Mouse (Mus musculus) mouse trophoblast stem cell (cell line): ENCODE measurements around the gene Adamts9.

Experiments
- in situ Hi-C, 2 experiments: fragments of 300-500 bp; cut with MseI, MboI; formaldehyde crosslinking; loops; 2 replicates in 1 of 2; 3 replicates in 1 of 2; pipeline ENCODE4 v1.15.1; 2025

Gene Adamts9

DNA sequence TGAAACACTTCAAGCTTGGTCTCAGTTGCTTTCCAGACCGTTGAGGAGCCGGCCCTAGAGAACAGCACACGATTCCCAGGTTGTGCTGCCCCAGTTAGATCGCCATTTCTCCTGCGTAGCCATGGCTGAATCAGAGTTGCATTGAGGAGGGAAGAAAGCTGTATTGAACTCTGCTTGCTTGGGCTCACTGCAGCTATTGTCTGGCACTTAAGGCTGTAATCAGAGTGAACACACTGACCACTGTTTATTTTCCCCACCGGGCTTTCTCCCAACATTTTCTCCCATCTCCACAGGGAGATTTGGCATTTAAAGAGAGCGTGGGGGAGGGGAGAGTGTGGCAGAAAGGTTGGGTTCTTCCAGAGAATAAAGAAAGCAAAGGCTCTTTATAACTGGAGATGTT, 214.8 kb downstream of the Adamts9 start:
- in situ Hi-C loops: no loop called here

DNA sequence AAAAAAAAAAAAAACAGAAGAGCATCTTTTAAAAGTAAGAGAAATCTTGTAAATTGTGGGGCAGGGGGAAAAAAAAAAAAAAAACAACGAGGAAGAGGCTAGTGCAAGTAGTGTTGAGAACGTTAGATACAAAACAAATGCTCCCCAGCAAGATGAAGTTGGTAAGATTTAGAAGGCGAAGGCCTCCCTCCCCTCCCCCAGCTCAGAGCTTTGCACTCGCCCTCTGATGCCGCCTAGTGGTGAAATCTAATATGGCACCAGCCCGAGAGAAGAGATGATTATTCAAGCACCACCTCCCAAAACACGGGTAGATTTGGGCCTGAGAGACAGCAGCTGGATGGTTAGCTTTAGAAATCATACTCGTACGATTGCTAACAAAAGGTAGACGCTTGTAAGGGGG, 215.2 kb downstream of the Adamts9 start:
- in situ Hi-C loops: no loop called here

DNA sequence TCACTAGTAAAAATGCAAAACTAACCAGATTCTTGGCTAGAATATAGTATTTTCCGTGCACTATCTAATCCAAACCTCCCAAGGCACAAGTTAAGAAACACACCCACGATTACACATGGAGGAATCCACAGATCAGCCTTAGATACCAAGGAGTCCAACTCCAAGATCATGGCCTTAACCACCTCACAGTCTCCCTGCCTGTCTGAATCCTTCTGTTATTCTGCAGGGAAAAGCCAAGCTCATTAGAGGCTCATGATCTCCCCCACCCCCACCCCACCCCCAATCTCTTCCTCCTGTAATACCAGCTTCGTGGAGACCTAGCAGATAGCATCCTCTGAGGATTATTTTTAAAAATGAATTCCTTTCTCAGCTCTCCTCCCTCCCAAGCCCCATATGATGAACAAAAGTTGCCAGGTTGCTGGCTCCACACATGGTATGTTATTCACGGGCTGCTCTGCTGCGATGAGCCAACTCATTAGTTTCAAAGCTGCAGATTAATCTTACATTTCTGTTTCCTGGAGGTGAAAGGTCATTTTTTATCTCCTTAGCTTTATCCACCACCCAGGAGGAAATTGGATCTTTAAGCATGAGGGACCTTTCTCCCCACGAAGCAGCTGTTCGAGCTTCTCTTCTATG, 215.8 kb downstream of the Adamts9 start:
- in situ Hi-C loops: no loop called here

DNA sequence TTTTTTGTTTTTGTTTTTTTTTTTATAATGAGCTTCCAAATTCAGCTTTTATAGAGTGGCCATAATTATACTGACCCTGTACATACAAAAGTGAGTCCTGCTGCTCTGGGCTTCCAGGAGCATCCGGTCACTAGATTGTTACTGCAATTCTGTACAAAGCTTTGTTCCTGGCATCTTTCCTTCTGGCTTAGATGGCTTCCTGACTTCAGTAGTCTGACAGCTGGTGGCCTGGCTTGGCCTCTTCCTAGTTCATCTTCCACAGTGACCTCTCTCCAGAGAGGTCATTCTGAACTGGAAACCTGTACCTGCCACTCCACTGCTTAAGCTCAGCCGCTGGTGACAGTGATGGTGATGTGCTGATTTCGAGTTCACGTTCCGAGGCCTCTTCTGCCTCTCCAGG, 217.2 kb downstream of the Adamts9 start:
- in situ Hi-C loops: no loop called here

DNA sequence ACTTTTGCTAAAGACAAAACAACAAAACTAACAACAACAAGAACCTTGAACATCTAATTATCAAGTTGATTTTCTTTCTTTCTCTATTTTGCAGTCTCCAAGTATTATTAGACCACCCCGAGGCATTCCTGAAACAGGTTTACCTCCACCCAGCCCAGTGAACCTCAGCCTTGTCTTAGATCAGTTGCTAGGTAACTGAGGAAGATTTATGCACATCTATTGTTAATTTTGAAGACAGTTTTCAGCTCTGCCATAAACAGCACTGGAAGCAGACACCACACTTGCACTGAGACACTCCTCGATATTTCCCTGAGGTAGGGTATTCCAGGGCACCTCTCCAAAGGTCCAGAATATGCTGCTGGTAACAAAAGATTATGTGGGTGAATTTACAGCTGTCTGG, 218.9 kb downstream of the Adamts9 start:
- in situ Hi-C loops: no loop called here
